Mouse (Mus musculus) G1E (cell line): ENCODE measurements around the gene Atf3.

Experiments
- CTCF ChIP-seq: IDR thresholded peaks from 2 replicates; pipeline ENCODE4 v1.5.1; 2012; ENCODE audit warnings: low read depth, low read length, inconsistent platforms, mixed read lengths
- POLR2AphosphoS5 ChIP-seq: IDR thresholded peaks from 2 replicates; pipeline ENCODE4 v1.6.1; 2012; ENCODE audit warnings: low read depth, low read length, inconsistent platforms; ENCODE audit not compliant: insufficient replicate concordance
- TAL1 ChIP-seq: conservative IDR thresholded peaks from 2 replicates; pipeline ENCODE4 v1.6.1; 2012; ENCODE audit warnings: low read depth, low read length, inconsistent platforms, mixed read lengths

DNA sequence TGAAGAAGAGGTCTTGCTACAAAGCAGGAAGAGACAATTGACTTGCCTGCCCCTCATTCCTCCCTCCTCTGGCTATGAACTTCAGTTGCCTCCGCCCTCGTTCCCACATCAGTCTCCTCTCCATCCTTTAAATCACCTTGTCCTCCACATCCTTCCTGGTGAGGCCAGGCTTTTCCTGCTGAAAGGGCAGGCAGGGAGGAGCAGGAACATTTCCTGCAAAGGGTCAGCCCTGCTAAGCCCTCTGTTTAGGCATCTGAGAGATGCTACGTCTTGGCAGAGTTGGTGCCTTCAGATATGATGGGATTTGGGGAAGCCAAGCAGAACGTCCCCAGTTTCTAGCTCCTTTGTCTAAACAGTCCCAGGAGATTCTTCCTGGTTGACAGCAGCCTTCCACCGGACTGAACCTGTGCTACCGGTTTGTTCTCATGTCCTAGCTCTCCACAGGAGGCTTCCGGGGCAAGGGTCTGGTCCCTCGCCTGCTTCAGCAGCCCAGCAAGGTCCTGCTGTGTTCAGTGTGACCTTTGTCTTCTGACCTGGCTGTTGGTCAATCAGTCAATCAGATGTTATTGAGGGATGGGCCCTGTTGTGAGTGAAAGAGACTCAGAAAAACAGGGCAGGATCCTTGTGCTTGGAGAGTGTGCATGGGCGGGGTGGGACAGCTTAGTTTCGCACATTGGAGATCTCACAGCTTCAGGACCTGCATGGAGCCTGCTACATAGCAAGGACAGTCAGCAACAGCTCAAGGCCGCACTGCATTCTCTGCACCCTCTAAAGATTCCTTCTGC is 38.9 kb upstream of the Atf3 start:
- TF ChIP-seq CTCF = no peak
- no peak for TF ChIP-seq TAL1
- TF ChIP-seq POLR2AphosphoS5 = no peak
